Mouse (Mus musculus) thymus, adult 2 months (tissue): ENCODE results near the gene Upk3bl.

Experiments
- CTCF ChIP-seq: fragments of 200-500 bp; IDR thresholded peaks from 2 replicates; pipeline ENCODE4 v1.5.1; 2012; ENCODE audit warnings: mild to moderate bottlenecking, control low read depth, low read length, moderate library complexity, borderline replicate concordance; ENCODE audit not compliant: control insufficient read depth, poor library complexity, insufficient read depth; ENCODE audit errors: extremely low read depth
- POLR2A ChIP-seq: fragments of 200-500 bp; IDR thresholded peaks from 2 replicates; pipeline ENCODE4 v1.6.1; 2012; ENCODE audit warnings: mild to moderate bottlenecking, low read length, control low read depth, moderate library complexity; ENCODE audit not compliant: control insufficient read depth, poor library complexity, insufficient read depth; ENCODE audit errors: extremely low read depth

- TF ChIP-seq CTCF (no peak), POLR2A (no peak)
Observed at GRCm38 (mm10) chr5:136036667-136037066, 17.6 kb upstream of the Upk3bl start.
